Mouse (Mus musculus) lung, postnatal 0 days (tissue): ENCODE measurements around the gene Gnai2.

ENCODE experiments used
- CTCF ChIP-seq: IDR thresholded peaks from 2 replicates; pipeline ENCODE4 v1.5.1; 2016; ENCODE audit warnings: antibody characterized with exemption, mild to moderate bottlenecking
- EP300 ChIP-seq: IDR thresholded peaks from 2 replicates; pipeline ENCODE4 v1.6.1; 2016; ENCODE audit warnings: antibody characterized with exemption, mild to moderate bottlenecking, control low read depth

- TF ChIP-seq CTCF (no peak), EP300 (peak; percentile 97)
These were observed 63.4 kb downstream of the Gnai2 start for GRCm38 (mm10) chr9:107571534-107572326.
